Mouse (Mus musculus) regulatory T cell (primary cell): ENCODE measurements around the gene Bag2.

Experiments used
- in situ Hi-C: fragments of 300-600 bp; cut with MboI, MseI; formaldehyde crosslinking; loops from one replicate; pipeline ENCODE4 v1.15.1; 2025; ENCODE audit warnings: high pct_unique_total_duplicates

The Bag2 gene

DNA sequence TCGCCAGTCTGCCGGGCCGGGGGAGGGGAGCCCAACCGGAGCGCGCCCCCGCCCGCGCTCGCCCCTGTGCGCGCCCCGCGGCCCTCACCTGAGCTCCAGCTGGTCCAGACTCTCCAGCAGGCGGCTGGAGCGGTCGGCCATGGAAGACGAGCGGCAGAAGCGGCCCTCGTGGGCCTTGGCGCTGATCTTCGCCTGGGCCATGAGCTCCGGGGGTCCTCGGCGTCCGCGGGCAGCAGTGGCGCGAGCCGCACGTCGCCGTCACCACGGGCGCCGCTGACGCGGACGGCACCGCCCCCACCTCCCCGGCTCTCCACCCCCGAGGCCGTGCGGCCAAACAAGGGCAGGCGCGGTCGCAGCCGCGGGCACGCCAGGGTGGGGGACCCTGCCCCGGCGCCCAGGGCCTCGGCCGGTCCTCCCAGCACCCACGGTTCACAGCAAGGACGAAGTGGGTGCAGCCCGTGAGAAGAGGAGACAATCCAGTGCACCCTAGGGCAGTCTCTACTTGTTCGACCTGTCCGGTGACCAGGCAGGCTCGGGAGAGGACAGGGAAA, at the start of gene Bag2:
Gene Bag2, minus strand, starts transcription at position 305 of the 551 bp plus-strand sequence.
- in situ Hi-C loops: no loop called here

DNA sequence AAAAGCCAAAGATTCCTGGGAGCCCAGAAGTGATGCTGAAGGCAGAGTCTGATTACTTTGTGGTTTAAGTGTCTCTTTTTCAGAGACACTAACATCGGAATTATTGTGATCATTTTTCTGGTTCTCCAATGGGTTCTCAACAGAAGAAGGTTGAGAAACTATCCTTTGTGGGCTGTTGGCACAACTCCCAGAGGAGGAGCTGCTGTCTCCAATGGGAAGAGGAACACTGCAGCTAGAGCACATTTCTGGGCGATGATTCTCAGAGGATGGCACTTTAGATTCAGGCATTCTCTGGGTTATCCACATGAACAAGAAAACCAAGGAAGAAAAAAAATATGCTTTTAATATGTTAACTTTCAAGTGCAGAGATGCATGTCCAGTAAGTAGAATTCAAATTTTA, 45.7 kb upstream of the Bag2 start:
- in situ Hi-C loops: no loop called here

DNA sequence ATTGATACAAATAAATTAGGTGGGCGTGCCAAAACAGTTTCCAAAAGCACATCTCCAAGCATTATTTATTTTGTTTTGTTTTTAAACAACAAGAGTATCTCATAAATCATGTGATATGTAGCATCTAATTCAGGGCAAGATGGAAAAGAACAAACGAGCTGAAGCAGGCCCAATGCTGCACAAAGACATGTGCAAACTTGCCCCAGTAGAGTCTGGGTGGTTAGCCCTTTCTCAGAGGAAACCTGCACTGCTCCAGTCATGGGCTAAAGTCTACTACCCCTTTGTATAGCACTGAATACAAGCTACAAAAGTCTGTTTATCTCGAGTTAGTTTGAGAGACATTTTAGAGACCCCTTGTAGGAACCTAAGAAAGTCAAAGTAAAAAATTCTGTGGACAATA, 42.0 kb upstream of the Bag2 start:
- in situ Hi-C loops: no loop called here

DNA sequence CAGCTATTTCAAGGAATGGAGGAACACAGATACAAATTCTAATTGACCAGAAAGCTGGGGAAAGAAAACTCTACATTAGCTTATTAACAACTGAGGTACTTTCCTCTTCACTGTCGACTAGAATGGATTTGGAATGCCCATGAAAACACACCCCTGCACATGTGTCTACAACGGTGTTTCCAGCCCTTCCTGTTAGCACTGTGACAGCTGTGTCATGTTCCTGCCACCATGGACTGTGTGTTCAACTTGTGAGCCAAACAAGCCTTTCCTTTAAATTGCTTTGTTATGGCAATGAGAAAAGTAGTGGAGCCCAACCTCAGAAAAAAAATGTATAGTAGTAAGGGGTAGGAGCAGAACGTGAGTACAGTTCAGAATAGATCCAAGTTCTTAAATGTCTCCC, 30.9 kb upstream of the Bag2 start:
- in situ Hi-C loops: no loop called here

- in situ Hi-C loops: no loop called here
These were observed 30.5 kb upstream of the Bag2 start for GRCm38 (mm10) chr1:33788072-33788471.

GRCm38 (mm10) chr1:33784561-33784960, 27.0 kb upstream of the Bag2 start:
- in situ Hi-C loops: no loop called here

GRCm38 (mm10) chr1:33776175-33776611, 18.6 kb upstream of the Bag2 start:
- in situ Hi-C loops: no loop called here

DNA sequence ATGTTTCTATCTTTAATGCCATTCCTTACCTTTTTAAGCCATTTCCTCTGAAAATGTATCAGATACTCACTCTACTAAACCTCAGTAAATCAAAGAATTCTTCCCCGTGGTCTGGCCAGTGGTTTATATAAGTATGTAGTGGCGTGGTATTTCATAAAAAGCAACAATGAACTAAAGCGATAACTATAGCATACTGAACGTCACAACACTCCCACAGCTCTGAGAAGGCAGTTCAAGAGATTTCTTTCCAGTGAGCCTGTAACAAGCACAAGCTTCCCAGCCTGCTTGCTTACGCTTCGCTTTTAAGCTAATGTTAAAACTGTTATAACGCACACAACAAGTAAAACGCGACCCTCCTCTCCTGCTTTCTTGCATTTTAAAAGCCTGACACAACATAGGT, 14.5 kb upstream of the Bag2 start:
- in situ Hi-C loops: no loop called here

DNA sequence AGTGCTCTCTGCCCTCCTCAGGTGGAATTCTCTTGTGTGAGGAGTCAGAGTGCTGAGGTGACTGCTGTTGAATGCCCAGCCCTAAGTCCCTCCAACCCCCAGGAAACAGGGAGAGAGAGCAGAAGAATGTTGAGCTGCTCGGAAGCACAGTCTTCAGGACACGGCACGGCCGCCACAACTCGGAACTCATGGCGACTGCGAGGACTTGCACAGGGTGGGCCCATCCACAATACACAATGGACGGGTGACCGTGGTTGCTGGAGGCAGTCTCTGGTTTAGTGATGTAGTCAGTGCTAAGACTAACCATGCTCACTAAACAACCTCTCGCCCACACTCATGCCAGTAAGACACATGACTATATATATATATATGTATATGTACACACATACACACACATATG, 14.0 kb upstream of the Bag2 start:
- in situ Hi-C loops: no loop called here

DNA sequence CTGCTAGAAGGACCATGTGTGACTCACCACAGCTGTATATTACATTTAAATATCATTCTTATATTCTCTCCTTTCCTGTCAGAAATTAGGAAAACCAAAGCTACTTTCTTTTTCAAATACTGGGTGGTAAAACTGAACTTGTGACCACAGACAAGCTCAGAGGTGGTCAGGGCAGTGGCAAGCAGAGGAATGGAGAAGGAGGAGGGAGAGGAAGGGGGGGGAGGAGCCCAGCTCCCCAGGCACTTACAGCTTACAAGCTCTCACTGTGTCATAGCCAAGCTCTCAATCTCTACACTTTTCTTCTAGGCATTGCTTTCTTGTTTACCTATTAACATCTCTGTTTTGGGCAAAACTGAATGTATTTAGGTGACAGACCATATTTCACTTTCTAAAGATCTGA, 11.2 kb upstream of the Bag2 start:
- in situ Hi-C loops: no loop called here

- in situ Hi-C loops: no loop called here
These were observed 10.6 kb upstream of the Bag2 start for GRCm38 (mm10) chr1:33768091-33768787.

GRCm38 (mm10) chr1:33766520-33767508, 9.2 kb upstream of the Bag2 start:
- in situ Hi-C loops: no loop called here

DNA sequence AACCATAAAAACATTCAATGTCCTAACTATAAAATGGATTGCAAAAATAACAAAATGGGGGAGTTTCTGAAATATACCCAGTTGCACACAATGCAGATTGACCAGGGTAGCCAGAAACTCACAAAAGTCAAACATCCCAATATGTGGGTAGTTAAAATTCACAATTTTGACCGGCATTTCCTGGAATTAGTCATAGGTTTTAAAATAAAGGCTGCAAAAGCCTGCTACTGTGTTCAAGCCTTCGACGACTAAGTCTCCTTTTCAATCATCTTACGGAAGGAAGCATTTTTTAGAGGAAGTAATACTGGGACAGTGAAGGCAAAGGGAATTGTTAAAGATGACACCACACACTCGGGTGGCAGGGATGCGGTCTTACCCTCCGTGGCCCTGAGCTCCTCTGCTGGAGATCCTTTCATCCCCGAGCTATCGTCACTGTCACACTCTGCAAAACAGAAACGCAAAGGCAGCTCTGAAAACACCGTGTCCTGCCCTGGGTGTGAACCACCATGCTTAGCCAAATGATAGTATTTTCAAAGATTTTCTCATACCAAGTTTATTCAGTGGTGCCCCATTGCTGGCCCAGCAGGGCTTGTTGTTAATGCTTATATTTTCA, 8.0 kb upstream of the Bag2 start:
- in situ Hi-C loops: no loop called here

DNA sequence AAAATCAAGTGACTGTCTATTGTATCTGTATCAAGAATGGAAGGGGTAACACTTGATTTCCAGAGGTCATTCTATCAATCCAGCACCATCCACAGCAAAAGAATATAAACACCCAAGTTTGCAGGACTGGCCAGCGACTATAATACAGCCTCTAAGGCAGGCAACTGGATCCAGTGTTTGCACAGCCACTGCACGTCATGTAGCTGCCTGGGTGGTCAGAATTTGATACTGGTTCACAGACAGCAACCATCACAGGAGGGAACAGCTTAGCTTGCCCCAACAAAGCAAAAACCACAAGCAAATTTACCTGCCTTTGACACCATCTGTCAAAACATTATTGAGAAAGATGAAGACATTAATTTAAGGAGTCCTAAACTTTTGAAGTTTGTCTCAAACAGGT, 6.2 kb upstream of the Bag2 start:
- in situ Hi-C loops: no loop called here

GRCm38 (mm10) chr1:33758488-33758887, 893 bp upstream of the Bag2 start:
- in situ Hi-C loops: no loop called here

DNA sequence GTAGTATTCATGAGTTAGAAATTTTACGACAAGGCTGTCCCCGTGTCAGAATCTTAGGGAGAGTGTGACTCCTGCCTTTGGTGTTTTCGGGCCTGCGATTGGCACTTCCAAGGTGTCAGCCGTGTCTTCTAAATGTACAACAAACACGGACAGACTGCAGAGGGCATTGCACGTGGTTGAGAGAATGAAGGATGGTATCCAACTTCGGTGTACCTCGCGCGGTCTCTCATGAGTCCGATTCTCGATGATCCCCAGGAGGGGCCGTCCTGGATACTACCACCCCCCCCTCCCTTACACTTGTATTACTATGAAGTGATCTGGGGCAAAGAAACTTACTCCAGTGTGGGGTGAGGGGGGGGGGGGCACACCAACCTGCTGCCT, 572 bp downstream of the Bag2 start:
- in situ Hi-C loops: no loop called here

DNA sequence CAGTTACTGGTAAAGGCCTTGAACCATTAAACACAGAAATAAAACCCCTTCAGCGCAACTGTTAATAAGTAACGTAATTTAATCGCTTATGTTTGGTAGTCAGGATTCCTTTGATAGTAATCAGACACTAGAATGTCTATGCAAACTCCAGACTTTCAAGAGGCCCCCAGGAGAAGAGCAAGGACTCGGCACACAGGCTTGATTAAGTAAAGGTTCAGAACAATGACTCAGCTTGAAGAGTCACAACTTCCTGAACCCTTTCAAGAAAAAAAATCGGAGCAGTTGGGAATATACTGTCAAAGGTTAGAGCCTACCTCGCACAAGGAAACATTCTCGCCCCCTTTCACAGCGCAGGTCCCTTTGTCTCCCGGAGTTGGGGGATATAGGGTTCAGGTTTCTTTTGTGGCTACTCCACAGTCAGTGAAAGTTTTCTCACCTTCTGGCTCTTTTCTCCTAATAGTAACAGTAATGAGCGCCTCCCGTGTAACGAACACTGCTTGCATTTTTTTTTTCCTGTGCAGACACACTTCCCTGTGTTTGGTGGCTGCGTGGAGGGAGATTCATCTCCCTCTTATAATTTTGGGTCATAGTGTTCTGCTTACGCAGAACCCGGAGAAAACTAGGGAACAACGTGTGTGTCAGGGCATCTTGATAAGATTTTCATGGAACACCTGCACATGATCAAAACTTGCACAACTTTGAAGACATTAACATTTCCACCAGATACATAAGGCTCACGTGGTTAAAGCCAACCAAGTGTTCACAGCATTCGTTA, 1.1 kb downstream of the Bag2 start:
- in situ Hi-C loops: no loop called here

DNA sequence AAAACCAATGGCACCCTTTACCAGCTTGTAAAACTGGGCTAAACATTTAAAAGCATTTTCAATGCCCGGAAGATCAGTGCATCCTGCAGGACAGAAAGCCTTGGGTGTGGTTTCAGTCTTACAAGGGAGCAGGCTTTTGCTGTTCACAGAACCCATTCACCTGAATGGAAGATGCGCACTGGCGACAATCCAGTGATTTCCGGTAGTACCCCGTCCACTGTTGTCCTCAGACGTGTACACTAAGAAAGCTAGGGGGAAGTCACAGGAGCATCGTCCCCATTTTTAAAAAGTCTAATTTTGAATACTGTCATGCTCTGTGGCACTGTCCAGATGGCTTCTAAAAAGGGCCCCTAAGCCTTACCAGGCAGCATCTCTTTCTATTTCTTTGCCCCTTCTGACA, 1.8 kb downstream of the Bag2 start:
- in situ Hi-C loops: no loop called here

- in situ Hi-C loops: no loop called here
These were observed 2.4 kb downstream of the Bag2 start for GRCm38 (mm10) chr1:33754965-33755735.

GRCm38 (mm10) chr1:33754089-33754488, 3.5 kb downstream of the Bag2 start:
- in situ Hi-C loops: no loop called here

DNA sequence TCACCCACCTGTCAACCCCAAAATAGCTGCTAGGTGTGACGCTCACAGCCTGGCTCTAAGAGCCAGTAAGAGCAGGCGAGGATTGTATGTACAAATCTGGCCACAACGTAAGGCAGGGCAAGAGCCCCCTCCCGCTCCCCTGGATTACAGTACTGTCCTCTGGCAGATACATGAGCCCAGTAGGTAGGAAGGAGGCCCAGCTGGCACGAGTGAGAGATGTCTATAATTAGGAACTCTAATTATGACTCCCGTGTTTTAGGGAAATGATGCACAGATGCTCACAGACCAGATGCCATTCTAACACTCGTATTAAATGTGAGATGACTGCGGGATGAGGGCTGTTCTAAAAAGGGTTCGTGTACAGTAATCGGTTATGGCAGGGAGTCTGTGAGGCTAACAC, 6.3 kb downstream of the Bag2 start:
- in situ Hi-C loops: no loop called here
